Mouse (Mus musculus): Measurements from ENCODE around the gene Adora2a.
"Not testable (repeated sequence)": the region's sequence is repeated elsewhere in the genome, so short reads cannot be mapped to it uniquely, and the experiment has no call there.

Gene Adora2a

GRCm38 (mm10) chr10:75350564-75350963, 33.9 kb downstream of the Adora2a start:
- DNase-seq, result no peak

DNA sequence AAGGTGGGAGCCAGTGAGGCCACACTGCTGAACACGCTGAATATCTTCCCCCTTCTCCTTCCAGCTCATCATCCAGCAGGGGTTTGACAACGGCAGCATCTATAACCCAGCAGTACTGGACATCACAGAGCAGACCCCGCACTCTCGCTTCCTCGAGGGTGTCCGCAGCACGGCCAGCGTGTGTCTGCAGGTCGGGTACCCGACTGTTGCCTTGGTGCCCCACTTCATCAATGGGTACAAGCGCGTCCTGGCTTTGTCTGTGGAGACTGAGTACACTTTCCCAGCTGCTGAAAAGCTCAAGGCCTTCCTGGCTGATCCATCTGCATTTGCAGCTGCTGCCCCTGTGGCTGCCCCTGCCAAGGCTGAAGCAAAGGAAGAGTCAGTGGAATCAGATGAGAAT, 35.9 kb downstream of the Adora2a start:
- no peak for DNase-seq

- not testable (repeated sequence) for DNase-seq
These were observed 37.2 kb downstream of the Adora2a start for GRCm38 (mm10) chr10:75353838-75354241.

DNA sequence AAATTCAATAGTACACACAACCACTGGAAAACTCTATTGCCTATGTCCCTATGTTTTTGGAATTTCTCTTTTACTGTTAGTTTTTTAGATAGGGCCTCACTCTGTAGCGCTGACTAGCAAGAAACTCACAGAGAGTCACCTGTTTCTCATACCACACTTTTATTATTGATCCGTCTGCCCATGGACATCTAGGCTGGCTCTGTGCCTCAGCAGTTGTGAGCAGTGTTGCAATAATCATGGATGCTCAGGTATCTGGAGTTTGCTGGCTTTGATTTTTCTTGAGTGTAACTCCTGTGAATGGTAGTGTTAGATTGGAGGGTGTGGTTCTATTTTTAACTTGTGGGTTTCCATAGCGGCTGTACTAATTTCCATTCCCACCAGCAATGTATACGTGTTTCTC, 38.7 kb downstream of the Adora2a start:
- DNase-seq, result no peak

GRCm38 (mm10) chr10:75364214-75364690, 47.6 kb downstream of the Adora2a start:
- peak; percentile 75 for DNase-seq

- DNase-seq, result no peak
These were observed 48.1 kb downstream of the Adora2a start for GRCm38 (mm10) chr10:75364796-75365195.

GRCm38 (mm10) chr10:75365231-75365633, 48.6 kb downstream of the Adora2a start:
- DNase-seq, result no peak

- DNase-seq, result peak; percentile 32
These were observed 57.1 kb downstream of the Adora2a start for GRCm38 (mm10) chr10:75373655-75374351.

DNA sequence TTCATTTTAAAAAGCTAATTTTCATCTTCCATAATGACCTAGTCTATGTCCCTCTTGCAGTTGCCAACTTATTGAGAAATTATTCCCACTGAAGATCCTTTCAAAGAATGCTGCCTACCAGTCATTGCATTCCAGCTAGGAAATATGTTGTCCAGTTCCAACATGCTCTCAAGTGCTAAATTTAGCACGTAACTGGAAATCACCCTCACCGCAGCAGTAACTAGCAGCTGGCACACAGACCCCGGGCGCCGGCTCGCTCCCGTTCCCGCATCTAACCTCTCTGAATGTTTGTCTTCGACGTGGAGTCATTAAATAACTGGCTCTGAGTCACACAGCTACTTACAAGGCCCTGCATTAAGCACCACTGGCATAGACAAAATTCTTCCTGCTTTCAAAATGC, 62.0 kb downstream of the Adora2a start:
- DNase-seq, result no peak
